Mouse (Mus musculus) olfactory bulb, adult 2 months (tissue): ENCODE measurements around the gene Ptpn6.

Experiments used
- CTCF ChIP-seq: fragments of 200-500 bp; IDR thresholded peaks from 2 replicates; pipeline ENCODE4 v1.5.1; 2012; ENCODE audit warnings: low read depth, mild to moderate bottlenecking, low read length, moderate library complexity; ENCODE audit not compliant: insufficient read depth
- POLR2A ChIP-seq: fragments of 200-500 bp; IDR thresholded peaks from 2 replicates; pipeline ENCODE4 v1.6.1; 2012; ENCODE audit warnings: mild to moderate bottlenecking, low read depth, low read length, moderate library complexity; ENCODE audit not compliant: insufficient read depth

- TF ChIP-seq POLR2A (no peak), CTCF (no peak)
Observed at GRCm38 (mm10) chr6:124757909-124758848, 19.7 kb upstream of the Ptpn6 start.
